Mouse (Mus musculus) left cerebral cortex, postnatal 25 days (tissue): Measurements from ENCODE around the gene Parg. TPM values are rescaled to one million over a fixed set of nuclear protein-coding genes. Genes with fewer than 3 reads are reported as not detected.
"Not testable (repeated sequence)": the region's sequence is repeated elsewhere in the genome, so short reads cannot be mapped to it uniquely, and the experiment has no call there.

Experiments
- DNase-seq, 2 experiments: peaks; one replicate each; pipeline ENCODE4 v3.0.0; 2022; ENCODE audit warnings: low spot score in 2 of 2, mixed read lengths in 1 of 2
- intact Hi-C: fragments of 180-260 bp; cut with DNase I; formaldehyde crosslinking; loops from one replicate; pipeline ENCODE4 v1.15.1; 2025
- total RNA-seq, 2 experiments: library from RNA; stranded (reverse); gene quantifications; 2 replicates each; pipeline ENCODE4 v1.2.3; 2021

The Parg gene
- total RNA-seq, 2 experiments from 2014 or later, result 39.4 to 46.9 TPM

DNA sequence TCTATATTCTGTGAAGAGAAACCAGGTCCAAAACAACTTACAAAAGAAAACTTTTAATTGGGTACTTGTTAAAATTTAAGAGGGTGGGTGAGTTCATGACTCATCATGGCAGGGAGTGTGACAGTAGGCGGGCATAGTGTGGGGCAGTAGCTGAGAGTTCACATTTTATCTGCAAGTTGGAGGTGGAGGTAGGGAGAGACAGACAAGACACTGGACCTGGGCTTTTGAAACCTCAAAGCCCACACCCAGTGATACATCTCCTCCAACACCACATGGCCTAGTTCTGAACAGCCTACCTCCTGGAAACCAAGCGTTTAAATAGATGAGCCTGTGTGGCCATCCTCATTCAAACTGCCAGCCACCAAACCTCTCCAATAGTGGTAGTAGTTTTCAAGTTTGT lies 26.4 kb upstream of the Parg start:
- DNase-seq, result peak in 1 of 2 experiments; percentile 16
- intact Hi-C loops, result no loop called here

DNA sequence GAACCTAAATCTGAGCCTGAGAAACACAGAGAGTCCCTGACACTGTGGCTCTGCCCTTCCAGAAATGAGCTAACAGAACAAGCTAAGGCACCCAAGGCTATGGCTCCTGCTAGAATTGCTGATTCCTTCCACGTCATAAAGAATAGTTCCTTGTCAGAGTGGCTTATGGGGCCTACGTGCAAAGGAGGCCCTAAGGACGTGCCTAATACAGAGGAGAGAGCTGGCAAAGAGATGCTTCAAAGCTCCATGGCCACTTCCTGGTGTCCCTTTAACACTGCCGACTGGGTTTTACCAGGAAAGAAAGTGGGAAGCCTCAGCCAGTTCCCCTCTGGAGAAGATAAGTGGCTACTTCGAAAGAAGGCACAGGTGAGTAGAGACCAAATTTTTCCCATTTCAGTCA lies 25.2 kb upstream of the Parg start:
- intact Hi-C loops, DNase-seq: not testable (repeated sequence)

DNA sequence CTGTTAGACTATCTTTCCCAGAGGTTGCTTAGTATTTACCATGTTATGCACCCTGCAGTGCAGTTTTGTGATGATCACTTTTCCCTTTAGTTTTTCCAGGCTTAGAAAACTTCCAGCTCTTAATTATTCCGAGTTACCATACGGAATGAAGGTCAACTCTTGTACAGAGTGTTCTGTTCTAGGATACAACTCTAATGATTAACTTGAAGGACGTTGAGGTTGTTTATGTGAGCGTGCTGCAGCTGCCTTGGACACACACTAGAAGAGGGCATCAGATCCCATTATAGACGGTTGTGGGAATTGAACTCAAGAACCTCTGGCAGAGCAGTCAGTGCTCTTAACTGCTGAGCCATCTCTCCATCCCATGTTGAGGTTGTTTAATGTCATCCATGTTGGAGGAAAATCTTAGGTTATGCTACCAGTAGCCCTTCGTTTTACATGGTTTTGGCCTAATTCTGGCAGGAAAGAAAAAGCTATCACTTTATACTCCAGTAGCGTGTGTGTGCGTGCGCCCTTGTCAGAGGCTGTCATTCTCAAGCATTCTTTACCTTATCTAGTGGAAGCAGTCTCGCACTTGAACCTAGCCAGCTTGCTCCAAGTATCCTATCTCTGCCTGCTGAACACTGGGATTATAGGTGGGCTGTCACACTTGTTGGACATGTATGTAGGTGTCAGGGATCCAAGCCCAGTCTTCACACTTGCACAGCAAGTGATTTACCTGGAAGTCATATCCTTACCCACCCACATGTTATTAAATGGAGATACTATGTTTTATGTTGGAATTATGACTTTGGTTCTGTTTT lies 22.2 kb upstream of the Parg start:
- intact Hi-C loops, result no loop called here
- no peak for DNase-seq

DNA sequence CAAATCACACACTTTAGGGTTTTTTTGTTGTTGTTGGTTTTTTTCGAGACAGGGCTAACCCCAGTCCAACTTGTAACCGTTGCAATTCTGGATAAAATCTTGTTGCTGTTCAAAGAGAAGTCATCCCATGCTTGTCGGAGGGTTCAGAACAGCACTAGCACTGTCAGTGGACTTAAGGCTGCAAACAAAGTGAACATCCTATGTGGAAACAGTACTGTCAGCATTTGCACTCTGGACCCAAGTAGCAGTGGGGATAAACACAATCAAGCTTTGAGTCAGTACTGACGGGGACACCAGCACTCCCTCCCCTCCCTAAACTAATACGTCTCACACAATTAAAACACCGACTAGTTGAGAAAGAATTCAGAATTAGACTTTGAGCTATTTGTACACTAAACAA lies 20.9 kb upstream of the Parg start:
- no peak for DNase-seq
- intact Hi-C loops, result no loop called here

DNA sequence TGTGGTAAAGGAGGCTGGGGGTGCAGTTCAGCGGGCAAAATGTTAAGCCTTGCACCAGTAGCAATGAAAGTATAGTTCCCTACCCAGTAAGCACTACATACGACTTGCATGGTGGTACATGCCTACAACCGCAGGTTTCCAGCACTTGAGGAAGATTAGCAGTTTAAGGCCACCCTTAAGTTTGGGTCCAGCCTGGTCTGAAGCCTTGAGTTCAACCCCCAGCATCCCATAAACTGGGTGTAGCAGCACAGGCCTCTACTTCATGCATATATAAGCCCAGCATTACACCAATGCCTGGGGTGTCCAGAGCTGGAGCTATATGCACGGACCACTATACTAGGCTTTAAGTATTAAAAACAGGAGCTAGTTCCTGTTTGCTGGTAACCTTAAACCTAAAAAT lies 17.9 kb upstream of the Parg start:
- intact Hi-C loops, result no loop called here
- no peak for DNase-seq

DNA sequence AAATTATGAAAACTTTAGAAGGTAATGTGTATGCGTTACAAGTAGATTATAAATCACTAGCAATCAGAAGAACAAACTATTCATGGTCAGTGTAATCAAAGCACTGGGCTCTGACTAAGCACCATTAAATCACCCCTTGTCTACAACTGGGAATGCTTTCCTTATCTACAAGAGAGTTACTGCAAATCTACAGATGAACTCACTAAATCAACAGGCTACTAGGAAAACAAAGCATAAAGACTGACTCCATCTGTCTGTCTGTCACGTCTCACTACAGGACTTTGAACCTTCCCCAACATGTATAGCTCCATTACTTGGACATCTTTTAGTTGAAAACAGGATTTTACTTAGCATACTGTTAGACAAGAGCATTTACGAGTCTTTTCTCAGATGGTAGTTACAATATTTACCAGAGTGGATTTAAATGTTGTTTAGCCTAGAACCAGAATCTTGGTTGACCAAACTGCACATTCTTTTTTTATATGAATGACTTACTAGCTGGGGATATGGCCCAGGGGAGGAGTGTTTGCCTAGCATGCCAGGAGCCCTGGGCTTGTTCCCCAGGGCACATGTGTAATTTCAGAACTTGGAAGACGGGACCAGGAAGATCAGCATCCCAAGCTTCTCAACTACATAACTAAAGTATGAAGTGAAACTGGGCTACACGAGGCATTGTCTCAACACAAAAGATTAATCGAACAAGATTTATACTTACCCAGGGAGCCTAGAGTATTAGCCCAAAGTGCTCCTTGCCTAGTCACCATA lies 10.9 kb upstream of the Parg start:
- intact Hi-C loops, result loop anchor here (5.0 kb wide), 1 partner anchor 64 kb away; no protein-coding TSS in a partner anchor
- DNase-seq, result no peak

DNA sequence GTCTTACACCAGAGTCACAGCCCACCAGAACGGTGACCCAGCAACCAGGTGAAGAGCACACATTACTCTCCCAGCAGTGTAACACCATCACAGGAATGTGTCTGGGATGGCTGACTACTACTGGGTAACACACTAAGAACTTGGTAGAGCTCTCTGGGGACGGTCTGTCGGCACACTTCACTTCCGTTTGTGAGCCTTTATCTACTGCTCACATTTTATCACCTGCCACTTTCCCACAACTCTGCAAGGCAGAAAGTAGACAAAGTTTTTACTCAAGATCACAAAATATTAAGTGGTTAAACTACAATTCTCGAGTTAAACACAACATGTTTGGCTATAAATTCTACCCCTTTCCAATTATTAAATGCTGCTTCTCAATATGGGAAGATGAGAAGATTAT lies 9.8 kb upstream of the Parg start:
- no peak for DNase-seq
- intact Hi-C loops, result loop anchor here (5.0 kb wide), 1 partner anchor 65 kb away; no protein-coding TSS in a partner anchor

DNA sequence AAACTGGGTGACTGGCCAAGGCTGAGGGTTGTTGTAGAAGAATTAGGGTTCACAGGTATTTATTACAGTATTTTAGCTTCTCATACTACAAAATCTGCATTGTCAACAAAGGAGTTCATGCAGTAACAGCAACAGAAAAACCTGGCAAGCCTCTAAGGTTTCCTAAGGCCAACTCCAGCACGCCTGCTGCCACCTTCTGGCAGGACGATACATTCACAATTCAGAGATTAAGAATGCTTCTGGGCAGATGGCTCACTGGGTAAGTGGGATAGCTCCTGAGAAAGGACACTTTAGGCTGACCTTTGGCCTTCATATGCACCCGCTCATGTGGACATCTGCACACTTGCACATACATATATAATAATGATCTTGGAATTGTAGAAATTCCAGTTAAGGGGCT lies 9.3 kb upstream of the Parg start:
- peak in 1 of 2 experiments; percentile 43 for DNase-seq
- intact Hi-C loops, result loop anchor here (5.0 kb wide), 1 partner anchor 65 kb away; no protein-coding TSS in a partner anchor

DNA sequence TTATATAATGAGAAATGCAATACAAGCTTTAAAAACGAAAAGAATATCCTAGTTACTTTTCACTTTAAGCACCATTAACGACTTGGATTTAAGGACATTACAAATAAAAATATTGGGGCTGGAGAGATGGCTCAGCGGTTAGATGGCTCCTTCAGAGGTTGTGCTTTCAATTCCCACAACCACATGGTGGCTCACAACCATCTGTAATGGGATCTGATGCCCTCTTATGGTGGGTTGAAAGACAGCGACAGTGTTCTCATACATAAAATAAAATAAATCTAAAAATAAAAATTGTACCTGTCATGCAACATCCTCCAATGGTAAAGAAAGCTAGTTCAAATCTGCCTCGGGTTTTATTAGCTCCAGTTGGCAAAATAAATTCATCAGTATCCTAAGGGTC lies 8.2 kb upstream of the Parg start:
- DNase-seq, result not testable (repeated sequence)
- intact Hi-C loops, result loop anchor here (5.0 kb wide), 1 partner anchor 66 kb away; no protein-coding TSS in a partner anchor

DNA sequence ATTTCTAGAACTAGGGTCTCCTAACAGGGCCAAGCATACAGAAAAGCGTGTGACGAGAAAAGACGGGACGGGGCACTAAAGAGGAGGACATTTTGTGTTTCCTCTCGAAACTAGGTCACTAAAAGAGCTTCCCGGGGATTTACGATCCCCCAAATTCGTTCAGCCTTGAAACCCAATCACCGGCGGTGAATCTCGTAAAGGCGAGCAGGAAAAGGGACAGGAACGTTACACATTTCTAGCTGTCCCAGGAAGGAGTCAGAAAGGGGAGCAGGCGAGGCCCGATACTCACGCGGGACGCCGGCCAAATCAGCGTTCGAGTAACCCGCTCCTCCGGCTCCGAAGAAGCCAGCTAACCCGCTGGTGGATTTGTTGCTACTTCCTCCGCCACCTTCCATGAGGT lies 395 bp upstream of the Parg start:
- no peak for DNase-seq

DNA sequence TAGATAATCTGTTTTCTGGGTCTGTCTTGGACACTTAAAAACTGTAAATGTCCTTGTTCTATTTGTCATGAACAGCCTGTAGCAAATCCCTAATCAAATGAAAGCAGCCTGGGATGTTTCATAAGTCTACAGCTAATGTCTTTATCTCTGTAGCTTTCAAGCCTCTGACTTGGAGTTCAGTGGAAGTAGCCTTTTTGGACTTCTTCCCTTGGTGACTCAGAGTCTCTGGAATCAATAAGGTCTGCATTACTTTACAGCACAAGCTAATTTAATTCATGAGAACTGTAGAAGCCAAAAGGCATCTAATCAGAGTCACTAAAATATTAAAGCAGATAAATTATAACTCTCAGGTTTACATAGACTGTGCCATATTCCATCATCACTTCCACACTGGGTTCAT lies 24.9 kb downstream of the Parg start:
- DNase-seq, result no peak
- intact Hi-C loops, result no loop called here

More for the DNA sequence above, 395 bp upstream of the Parg start:
- intact Hi-C loops, result no loop called here

DNA sequence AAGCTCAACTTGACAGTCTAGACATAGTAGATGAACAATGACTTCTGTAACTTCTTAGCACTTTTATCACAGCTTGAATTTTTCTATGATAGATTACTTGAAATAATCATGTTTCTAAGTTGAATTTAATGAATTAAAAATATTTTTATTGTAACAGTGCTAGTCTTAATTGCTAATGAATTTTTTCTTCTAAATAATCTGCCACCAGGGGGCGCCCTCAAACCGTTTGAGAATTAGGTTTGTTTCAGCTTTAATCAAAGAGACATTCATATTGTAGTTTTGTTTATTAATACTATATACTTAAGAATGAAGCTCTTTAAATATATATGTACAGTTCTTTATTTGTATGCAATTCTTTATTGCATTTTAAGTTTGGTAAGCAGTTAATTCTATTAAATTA lies 27.2 kb downstream of the Parg start:
- DNase-seq, result peak; percentile 51 to 58
- intact Hi-C loops, result loop anchor here (2.0 kb wide), 2 partner anchors 244 to 254 kb away; no protein-coding TSS in a partner anchor

DNA sequence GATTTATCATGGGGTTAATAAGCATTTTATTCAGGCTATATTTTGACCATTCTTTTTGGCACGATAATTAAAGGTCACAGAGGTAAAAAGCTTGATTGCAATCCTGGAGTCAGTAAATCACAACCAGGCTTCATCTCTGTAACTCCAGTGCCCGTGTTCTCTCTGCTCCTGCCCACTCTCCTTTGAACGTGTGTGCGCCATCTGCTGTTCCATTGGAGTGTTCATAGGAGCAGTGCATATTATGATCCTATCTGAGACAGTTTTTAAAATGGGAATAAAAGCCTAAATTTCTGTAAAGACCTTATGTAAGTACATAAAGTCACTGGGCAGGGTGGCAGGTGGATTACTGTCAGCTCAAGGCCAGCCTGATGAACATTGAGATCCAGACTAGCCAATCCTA lies 40.7 kb downstream of the Parg start:
- DNase-seq, result peak in 1 of 2 experiments; percentile 37
- intact Hi-C loops, result no loop called here

DNA sequence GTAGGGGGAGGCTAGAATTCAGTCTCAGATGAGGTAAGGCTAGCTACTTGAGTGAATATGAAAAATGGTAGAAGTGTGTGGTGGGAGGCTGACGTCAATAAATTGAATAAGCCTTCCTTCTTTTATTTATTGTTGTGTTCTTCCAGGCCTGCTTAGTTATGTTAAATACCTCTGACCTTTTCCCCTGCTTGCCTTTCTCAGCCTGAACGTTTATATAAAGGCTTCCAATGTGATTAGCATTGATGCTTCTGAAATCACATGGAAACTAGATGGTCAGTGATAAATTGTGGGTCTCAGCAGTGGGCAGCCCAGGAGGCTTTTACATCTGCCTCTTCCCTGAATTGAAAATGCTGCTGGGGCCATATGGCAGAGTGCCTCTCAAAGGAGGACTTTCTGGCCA lies 44.3 kb downstream of the Parg start:
- intact Hi-C loops, result no loop called here

DNA sequence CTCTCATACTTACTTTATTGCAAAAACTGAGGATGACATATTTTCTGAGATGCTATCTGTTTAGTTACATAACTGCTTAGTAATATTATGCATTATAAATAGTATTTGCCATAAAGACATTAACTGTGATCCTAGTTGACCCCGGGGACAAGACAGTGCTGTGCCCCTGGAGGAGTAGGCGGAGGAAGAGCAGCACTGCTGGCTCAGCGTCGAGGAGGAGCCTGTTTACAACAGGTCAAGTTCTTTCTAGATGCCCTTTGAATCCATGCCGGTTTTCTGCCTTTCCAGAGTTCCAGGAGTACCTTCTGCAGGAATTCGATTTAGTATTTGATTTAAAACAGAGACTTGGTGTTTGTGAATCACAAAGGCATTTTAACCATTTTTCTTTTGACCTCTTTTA lies 47.9 kb downstream of the Parg start:
- intact Hi-C loops, result no loop called here
- DNase-seq, result no peak

More for the DNA sequence above, 44.3 kb downstream of the Parg start:
- no peak for DNase-seq

DNA sequence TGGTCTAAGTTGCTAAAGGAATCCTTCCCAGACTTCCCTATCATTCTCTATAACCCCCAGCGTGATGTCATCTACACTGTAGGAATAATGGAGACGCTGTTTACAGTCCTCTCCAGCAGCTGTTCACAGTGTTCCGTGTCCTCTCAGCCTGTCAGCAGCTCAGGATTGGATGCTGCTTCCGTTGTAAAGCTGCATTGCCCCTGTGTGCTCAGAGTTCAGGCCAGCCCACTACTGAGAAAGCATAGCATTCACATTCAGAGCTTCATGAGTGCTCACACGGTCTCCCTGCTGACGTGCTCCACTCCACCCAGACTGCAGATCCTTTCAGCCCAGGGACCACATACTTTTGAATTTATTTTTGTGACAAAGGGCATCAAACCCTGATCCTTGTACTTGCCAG lies 59.1 kb downstream of the Parg start:
- intact Hi-C loops, result no loop called here
- no peak for DNase-seq

DNA sequence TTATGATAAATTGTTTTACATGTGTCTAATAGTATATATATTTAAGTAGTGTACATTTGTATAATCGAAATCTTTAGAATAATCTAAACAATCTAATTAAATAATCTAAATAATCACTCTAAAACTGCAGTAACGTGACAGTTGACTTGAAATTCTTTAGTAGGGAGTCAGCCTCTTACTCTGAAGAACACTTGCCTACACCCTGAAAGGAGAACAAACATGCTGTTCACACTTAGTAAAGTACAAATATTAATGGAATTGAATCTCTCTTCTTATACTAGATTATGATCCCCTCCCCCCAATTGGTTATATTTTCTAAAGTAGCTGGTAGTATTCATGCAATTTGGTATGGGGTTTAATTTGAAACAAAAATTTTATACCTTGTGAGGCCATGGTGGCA lies 60.0 kb downstream of the Parg start:
- no peak for DNase-seq
- intact Hi-C loops, result no loop called here

DNA sequence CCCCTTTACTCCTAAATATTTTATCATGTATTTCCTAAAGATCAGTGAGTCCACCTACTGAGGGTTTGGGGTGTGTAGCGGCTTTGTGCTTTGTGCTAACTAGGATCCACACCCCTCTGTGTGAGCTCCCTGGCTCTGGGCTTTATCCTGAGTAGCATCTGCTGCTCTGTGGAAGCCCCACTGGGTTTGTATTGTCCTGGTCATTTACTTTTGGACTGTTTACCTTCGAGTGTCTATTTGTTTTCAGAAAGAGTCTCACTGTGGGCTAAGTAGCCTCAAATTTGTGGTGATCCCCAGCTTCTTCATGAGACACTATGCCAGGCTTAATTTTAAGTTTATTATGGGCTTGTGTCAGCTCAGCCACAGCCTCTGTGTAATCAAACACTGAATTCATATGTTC lies 67.2 kb downstream of the Parg start:
- DNase-seq, result no peak
- intact Hi-C loops, result no loop called here

DNA sequence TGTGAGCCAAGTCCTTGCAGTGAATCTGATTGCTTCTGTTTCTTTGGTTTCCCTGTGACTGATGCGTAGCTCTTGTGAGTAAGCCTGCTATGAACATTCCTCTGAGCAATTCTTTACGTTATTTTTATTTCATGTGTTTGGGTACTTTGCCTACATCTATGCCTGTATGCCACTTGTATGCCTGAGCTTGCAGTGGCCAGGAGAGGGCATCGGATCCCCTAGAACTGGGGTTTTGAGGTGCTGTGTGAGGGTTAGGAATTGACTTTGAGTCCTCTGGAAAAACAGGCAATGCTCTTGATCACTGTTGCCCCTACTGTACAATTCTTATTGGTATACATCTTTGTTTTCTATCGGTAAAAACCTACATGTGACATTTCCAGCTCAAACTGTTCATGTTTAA lies 67.8 kb downstream of the Parg start:
- DNase-seq, result peak; percentile 11 to 31
- intact Hi-C loops, result no loop called here

DNA sequence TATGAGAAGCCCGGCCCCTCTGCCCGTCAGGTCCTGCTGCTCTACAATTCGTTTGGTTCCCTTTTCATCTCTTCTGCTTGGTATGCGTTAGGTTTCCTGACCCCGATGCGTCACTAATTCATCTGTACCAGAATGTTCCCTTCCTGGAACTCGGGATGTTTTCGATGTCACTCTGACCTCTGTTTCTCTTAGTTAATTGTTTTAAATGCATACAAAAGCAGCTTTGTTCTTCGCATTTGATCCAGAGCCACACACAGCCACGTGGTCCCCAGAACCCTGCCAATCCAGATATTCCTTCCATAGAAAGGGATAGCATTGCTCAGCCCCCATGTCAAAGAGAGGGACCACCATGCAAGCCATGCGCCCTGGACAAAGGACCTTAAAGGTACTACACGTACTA lies 99.9 kb downstream of the Parg start:
- DNase-seq, result peak; percentile 43 to 76
- intact Hi-C loops, result loop anchor here (2.0 kb wide), 1 partner anchor 21 kb away; the partner anchor contains the start of gene Ogdhl

DNA sequence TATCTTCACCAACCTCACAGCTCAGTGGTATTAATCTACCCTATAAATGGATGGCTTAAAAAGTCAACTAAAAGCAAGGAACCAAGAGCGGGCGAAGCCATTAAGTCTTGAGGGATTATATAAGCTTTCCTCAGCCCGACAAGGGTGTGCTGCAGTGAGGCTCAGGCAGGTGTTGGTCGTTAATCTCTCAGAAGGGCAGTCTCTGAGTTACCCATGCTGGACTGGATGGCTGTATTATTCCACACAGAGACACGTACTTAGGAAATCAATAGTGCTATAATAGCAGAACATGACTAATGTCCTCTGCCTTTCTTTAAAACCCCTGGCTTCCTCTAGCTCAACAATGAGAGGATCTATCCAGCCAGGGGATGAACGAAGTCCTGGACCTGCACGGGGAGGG lies 100.7 kb downstream of the Parg start:
- DNase-seq, result no peak
- intact Hi-C loops, result no loop called here
